ENCODE assay signal across 7 mouse cellular contexts in the genomic region with DNA sequence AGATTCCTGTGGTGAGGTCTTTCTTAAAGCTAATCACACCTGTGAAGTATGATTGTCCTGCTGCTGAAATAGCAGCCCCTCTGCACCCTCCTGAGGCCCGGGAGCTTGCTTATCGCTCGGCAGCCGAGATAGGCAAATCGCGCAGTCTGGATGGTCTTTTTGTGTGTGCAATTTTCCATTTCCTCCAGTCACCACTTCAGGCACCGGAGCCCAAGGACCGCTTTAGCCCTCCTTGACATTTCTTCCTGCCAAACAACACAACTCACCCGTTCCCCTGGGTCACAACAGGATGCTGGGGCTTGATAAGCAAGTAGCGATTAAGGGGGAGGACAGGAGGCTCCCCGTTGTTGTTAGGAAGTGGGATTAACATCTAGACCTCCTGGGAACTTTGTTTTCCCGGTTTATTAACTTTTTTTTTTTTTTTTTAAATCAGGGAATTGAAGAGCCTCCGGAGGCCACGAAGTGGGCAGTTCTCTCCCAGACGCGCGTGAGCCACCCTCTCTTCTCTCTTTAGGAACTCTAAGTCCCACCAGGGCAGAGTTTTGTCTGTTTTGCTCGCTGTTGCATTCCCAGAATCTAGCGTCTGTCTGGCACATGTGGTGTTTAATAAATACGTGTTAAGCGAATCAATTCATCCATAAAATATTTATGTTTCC. TPM values are rescaled to one million over a fixed set of nuclear protein-coding genes. Genes with fewer than 3 reads are reported as not detected.
DNase-seq lines count a peak whose midpoint lies in the region; ATAC-seq lines count a peak whose summit lies in the region.

No protein-coding gene starts in this region.

- WGBS in intestine, embryonic 16.5 days = 12% methylated on average over 21 of the region's 21 CpGs
- WGBS in liver, embryonic 16.5 days (ENCODE audit: insufficient replicate concordance) = 10% methylated on average over 21 of the region's 21 CpGs

- H3K4me3 ChIP-seq in intestine, embryonic 16.5 days (ENCODE audit: low read length) = peak overlapping the region; percentile 20
- H3K4me3 ChIP-seq in liver, embryonic 16.5 days (ENCODE audit: low read depth, low read length) = no peak overlapping the region

- no peaks in the 10 kb centered on the region for H3K36me3 ChIP-seq in intestine, embryonic 16.5 days (ENCODE audit: control insufficient read depth, insufficient read depth, low read length)
- H3K36me3 ChIP-seq in liver, embryonic 16.5 days (ENCODE audit: control insufficient read depth, insufficient read depth) = no peaks in the 10 kb centered on the region
- no peaks in the 10 kb centered on the region for H3K36me3 ChIP-seq in splenic B cell, adult 2 months (ENCODE audit: control insufficient read depth, insufficient read depth, low read length, poor library complexity, severe bottlenecking)

- peak overlapping the region; percentile 33; the same call in 1 of the 2 replicates for H3K27ac ChIP-seq in intestine, embryonic 16.5 days (ENCODE audit: low read length)
- no peak overlapping the region for H3K27ac ChIP-seq in liver, embryonic 16.5 days (ENCODE audit: low read length)

- peak; percentile 61 for DNase-seq in embryo, embryonic 11 days
- peak; percentile 99 for DNase-seq in heart, adult 11 months
- peak; percentile 13 for DNase-seq in splenic B cell, adult 2 months (ENCODE audit: low read depth, low spot score)
- no peak for DNase-seq in frontal cortex, postnatal 36 days (ENCODE audit: low spot score in 2 of 2)
- no peak for DNase-seq in right cerebral cortex, postnatal 4 days

- H3K4me1 ChIP-seq in intestine, embryonic 16.5 days (ENCODE audit: control insufficient read depth, insufficient read depth, low read length) = peaks cover 12% of the 10 kb centered on the region; the same call in 1 of the 2 replicates
- peaks cover 6% of the 10 kb centered on the region for H3K4me1 ChIP-seq in liver, embryonic 16.5 days (ENCODE audit: control insufficient read depth, low read depth, low read length)

- no peaks in the 10 kb centered on the region; the same call in 1 of the 2 replicates for H3K27me3 ChIP-seq in intestine, embryonic 16.5 days (replicated peaks; ENCODE audit: control insufficient read depth, insufficient read depth, low read length)
- H3K27me3 ChIP-seq in liver, embryonic 16.5 days (ENCODE audit: control insufficient read depth, insufficient read depth, low read depth, low read length) = no peaks in the 10 kb centered on the region; the same call in 1 of the 2 replicates
- H3K27me3 ChIP-seq in splenic B cell, adult 2 months (ENCODE audit: control insufficient read depth, insufficient read depth, low read length, poor library complexity, severe bottlenecking) = no peaks in the 10 kb centered on the region

- ATAC-seq in intestine, embryonic 16.5 days = peak; percentile 71
- peak; percentile 54 for ATAC-seq in liver, embryonic 16.5 days (ENCODE audit: low read depth)

- H3K9me3 ChIP-seq in intestine, embryonic 16.5 days (ENCODE audit: control insufficient read depth, low read length) = no peaks in the 10 kb centered on the region
- no peaks in the 10 kb centered on the region for H3K9me3 ChIP-seq in liver, embryonic 16.5 days (replicated peaks; ENCODE audit: control insufficient read depth, low read length)

- H3K9ac ChIP-seq in intestine, embryonic 16.5 days (ENCODE audit: low read depth, low read length) = peak overlapping the region; percentile 58
- no peak overlapping the region for H3K9ac ChIP-seq in liver, embryonic 16.5 days (ENCODE audit: low read depth, low read length)

- H3K4me2 ChIP-seq in intestine, embryonic 16.5 days (ENCODE audit: low read depth, low read length) = peak overlapping the region; percentile 51
- H3K4me2 ChIP-seq in liver, embryonic 16.5 days (ENCODE audit: low read depth, low read length) = peak overlapping the region; percentile 42

RNA-seq across cellular contexts. Expression of a gene that starts 8.3 kb away (rescaled TPM):
- 12.7 and 13.1 TPM in 2 replicates for polyA plus RNA-seq in intestine, embryonic 16.5 days (2015; fragmentation: Nextera tagmentation; extraction: Ambion mirVana)
- polyA plus RNA-seq in liver, embryonic 16.5 days (2015; fragmentation: Nextera tagmentation; extraction: Ambion mirVana) = 8.5 and 10.3 TPM in 2 replicates

RNA-seq across cellular contexts. Expression of a gene that starts 37.7 kb away (rescaled TPM):
- 4.0 TPM in 2 replicates for polyA plus RNA-seq in intestine, embryonic 16.5 days (2015; fragmentation: Nextera tagmentation; extraction: Ambion mirVana)
- polyA plus RNA-seq in liver, embryonic 16.5 days (2015; fragmentation: Nextera tagmentation; extraction: Ambion mirVana) = 0.83 and 1.4 TPM in 2 replicates

RNA-seq across cellular contexts. Expression of a gene that starts 56.4 kb away (rescaled TPM):
- polyA plus RNA-seq in intestine, embryonic 16.5 days (2015; fragmentation: Nextera tagmentation; extraction: Ambion mirVana) = 17.5 and 22.7 TPM in 2 replicates
- 7.4 and 9.3 TPM in 2 replicates for polyA plus RNA-seq in liver, embryonic 16.5 days (2015; fragmentation: Nextera tagmentation; extraction: Ambion mirVana)

Comparison
In these comparisons a context has a peak if more than half of its experiments do, and no peak if none do; other contexts are left out.
1. DNase-seq: peak in embryo, embryonic 11 days (single experiment), heart, adult 11 months (single experiment) and splenic B cell, adult 2 months (single experiment); none in frontal cortex, postnatal 36 days (0 of 2) and right cerebral cortex, postnatal 4 days (single experiment).